Comparison of ENCODE assay signal across 8 mouse cellular contexts in the genomic region with DNA sequence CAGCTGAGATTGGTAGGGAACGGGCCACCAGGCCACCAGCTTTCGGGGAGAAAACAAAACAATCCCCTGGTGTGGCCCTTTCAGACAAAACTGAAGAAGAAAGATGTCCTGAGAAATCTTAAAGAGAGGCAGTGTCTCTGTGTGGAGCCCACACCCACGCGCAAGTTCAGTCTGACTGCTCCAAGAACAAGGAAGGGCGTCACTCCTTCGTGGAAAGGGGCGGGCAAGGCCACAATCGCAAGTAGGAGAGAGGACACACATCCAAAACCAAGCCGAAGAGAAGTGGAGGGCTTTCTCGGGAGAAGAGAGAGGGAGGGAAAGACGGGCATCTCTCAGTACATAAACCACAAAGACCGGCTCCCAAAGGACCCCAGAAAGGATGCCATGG. TPM values are rescaled to one million over a fixed set of nuclear protein-coding genes. Genes with fewer than 3 reads are reported as not detected.
A peak's percentile ranks its signal among the peaks of the same experiment; 100 is the strongest.
DNase-seq lines count a peak whose midpoint lies in the region; ATAC-seq lines count a peak whose summit lies in the region.

No protein-coding gene starts in this region.

- H3K27me3 ChIP-seq in forebrain, embryonic 15.5 days = no peaks in the 10 kb centered on the region
- no peaks in the 10 kb centered on the region for H3K27me3 ChIP-seq in intestine, embryonic 14.5 days (replicated peaks; ENCODE audit: control insufficient read depth, insufficient read depth, low read length)
- peaks cover 52% of the 10 kb centered on the region for H3K27me3 ChIP-seq in midbrain, embryonic 10.5 days (ENCODE audit: low read depth, poor library complexity, severe bottlenecking)

- 17% methylated on average over 12 of the region's 12 CpGs for WGBS in forebrain, embryonic 15.5 days
- 20% methylated on average over 12 of the region's 12 CpGs for WGBS in intestine, embryonic 14.5 days
- WGBS in midbrain, embryonic 10.5 days = 22% methylated on average over 12 of the region's 12 CpGs

- no peaks in the 10 kb centered on the region for H3K9me3 ChIP-seq in forebrain, embryonic 15.5 days
- no peaks in the 10 kb centered on the region for H3K9me3 ChIP-seq in intestine, embryonic 14.5 days (ENCODE audit: control insufficient read depth, low read length)
- H3K9me3 ChIP-seq in midbrain, embryonic 10.5 days (replicated peaks) = no peaks in the 10 kb centered on the region

- no peak for ATAC-seq in forebrain, embryonic 15.5 days (replicated peaks)
- ATAC-seq in intestine, embryonic 14.5 days (replicated peaks; ENCODE audit: low FRiP score, low TSS enrichment, low read depth) = no peak
- ATAC-seq in megakaryocyte-erythroid progenitor cell, adult 5-6 weeks (replicated peaks; ENCODE audit: low FRiP score, low TSS enrichment, poor library complexity, severe bottlenecking) = no peak

- DNase-seq in ovary, adult 18-20 months (ENCODE audit: low spot score) = peak; percentile 56
- DNase-seq in ovary, postnatal 36 days (ENCODE audit: low spot score) = no peak
- DNase-seq in intestine, embryonic 14.5 days (ENCODE audit: low spot score) = no peak
- no peak for DNase-seq in midbrain, embryonic 10.5 days (ENCODE audit: low spot score)
- no peak for DNase-seq in thymus, adult 18-20 months
- DNase-seq in cerebellum, adult 9-11 months = no peak

- H3K4me2 ChIP-seq in forebrain, embryonic 15.5 days (replicated peaks) = peak overlapping the region; percentile 87
- peak overlapping the region; percentile 96 for H3K4me2 ChIP-seq in intestine, embryonic 14.5 days (ENCODE audit: low read length)

- no peaks in the 10 kb centered on the region for H3K36me3 ChIP-seq in forebrain, embryonic 15.5 days
- no peaks in the 10 kb centered on the region for H3K36me3 ChIP-seq in intestine, embryonic 14.5 days (ENCODE audit: control insufficient read depth, insufficient read depth, low read length)
- no peaks in the 10 kb centered on the region for H3K36me3 ChIP-seq in midbrain, embryonic 10.5 days

- H3K27ac ChIP-seq in forebrain, embryonic 15.5 days (replicated peaks) = peak overlapping the region; percentile 90
- peak overlapping the region; percentile 98 for H3K27ac ChIP-seq in intestine, embryonic 14.5 days (ENCODE audit: low read depth)
- H3K27ac ChIP-seq in midbrain, embryonic 10.5 days (replicated peaks) = peak overlapping the region; percentile 86

- H3K4me3 ChIP-seq in forebrain, embryonic 15.5 days = peak overlapping the region; percentile 61
- H3K4me3 ChIP-seq in intestine, embryonic 14.5 days (ENCODE audit: low read depth, low read length) = peak overlapping the region; percentile 50
- peak overlapping the region; percentile 66 for H3K4me3 ChIP-seq in midbrain, embryonic 10.5 days

- H3K4me1 ChIP-seq in forebrain, embryonic 15.5 days = peaks cover 54% of the 10 kb centered on the region
- peaks cover 54% of the 10 kb centered on the region for H3K4me1 ChIP-seq in intestine, embryonic 14.5 days (replicated peaks; ENCODE audit: control insufficient read depth, insufficient read depth, low read length)
- peaks cover 61% of the 10 kb centered on the region for H3K4me1 ChIP-seq in midbrain, embryonic 10.5 days

- peak overlapping the region; percentile 68 for H3K9ac ChIP-seq in forebrain, embryonic 15.5 days (replicated peaks)
- H3K9ac ChIP-seq in intestine, embryonic 14.5 days (ENCODE audit: low read length) = peak overlapping the region; percentile 79

RNA-seq across cellular contexts. Expression of a gene that starts 27.7 kb away (rescaled TPM):
- polyA plus RNA-seq in forebrain, embryonic 15.5 days (2015; fragmentation: Nextera tagmentation; extraction: Ambion mirVana) = 9.2 and 11.9 TPM in 2 replicates
- 21.8 and 22.9 TPM in 2 replicates for polyA plus RNA-seq in intestine, embryonic 14.5 days (2014; fragmentation: Nextera tagmentation; extraction: Ambion mirVana)
- polyA plus RNA-seq in midbrain, embryonic 10.5 days (2016; fragmentation: Nextera tagmentation; extraction: Ambion mirVana) = 16.9 and 17.7 TPM in 2 replicates
- total RNA-seq in megakaryocyte-erythroid progenitor cell, adult 5-6 weeks (2014; fragmentation: Nextera tagmentation) = 16.0 and 28.8 TPM in 2 replicates
- total RNA-seq in megakaryocyte-erythroid progenitor cell, adult 5-6 weeks (2017) = 5.8 and 16.2 TPM in 2 replicates

RNA-seq across cellular contexts. Expression of a gene that starts 49.7 kb away (rescaled TPM):
- 26.0 and 26.9 TPM in 2 replicates for polyA plus RNA-seq in forebrain, embryonic 15.5 days (2015; fragmentation: Nextera tagmentation; extraction: Ambion mirVana)
- polyA plus RNA-seq in intestine, embryonic 14.5 days (2014; fragmentation: Nextera tagmentation; extraction: Ambion mirVana) = 99.2 and 101 TPM in 2 replicates
- 36.8 and 39.3 TPM in 2 replicates for polyA plus RNA-seq in midbrain, embryonic 10.5 days (2016; fragmentation: Nextera tagmentation; extraction: Ambion mirVana)
- total RNA-seq in megakaryocyte-erythroid progenitor cell, adult 5-6 weeks (2014; fragmentation: Nextera tagmentation) = 54.7 and 56.7 TPM in 2 replicates
- total RNA-seq in megakaryocyte-erythroid progenitor cell, adult 5-6 weeks (2017) = 18.3 and 24.7 TPM in 2 replicates
